Mouse (Mus musculus): ENCODE results near the gene Zfp541. TPM values are rescaled to one million over a fixed set of nuclear protein-coding genes. Genes with fewer than 3 reads are reported as not detected.

The Zfp541 gene
- polyA plus RNA-seq, 1 experiment from 2014 or later: 0.05 TPM

DNA sequence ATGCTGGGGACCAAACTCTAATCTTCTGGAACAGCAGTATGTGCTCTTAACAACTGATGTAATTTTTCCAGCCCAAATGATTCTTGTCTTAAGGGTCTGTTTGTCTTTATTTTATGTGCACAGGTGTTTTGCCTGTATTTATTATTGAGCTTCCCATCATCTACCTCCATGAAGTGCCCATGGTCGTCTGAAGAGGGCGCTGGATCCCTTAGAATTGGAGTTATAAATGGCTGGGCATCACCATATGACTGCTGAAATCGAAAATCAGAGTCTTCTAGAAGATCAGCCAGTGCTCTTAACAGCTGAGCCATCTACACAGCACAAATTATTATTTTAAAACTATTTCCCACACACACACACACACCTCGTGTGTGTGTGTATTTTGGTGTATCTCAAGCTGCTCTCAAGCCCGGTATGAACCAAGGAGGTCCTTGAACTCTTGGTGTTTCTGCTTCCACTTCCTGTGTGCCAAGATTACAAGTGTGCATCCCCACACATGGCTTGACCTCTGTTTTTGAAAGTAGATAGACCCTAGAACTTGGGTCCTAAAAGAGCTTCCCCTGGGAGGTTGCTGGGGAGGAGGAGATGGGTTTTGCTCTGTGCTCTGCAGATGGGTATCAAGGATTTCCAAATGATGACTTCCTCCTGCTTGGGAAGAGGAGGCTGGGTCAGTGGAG, 5.0 kb upstream of the Zfp541 start:
- Histone ChIP-seq H3K9ac (ENCODE audit: low read length) (no peak overlapping the region), H3K36me3 (ENCODE audit: control insufficient read depth, insufficient read depth, low read length) (no peaks in the 10 kb centered on the region), H3K9me3 (ENCODE audit: control insufficient read depth, low read length) (no peaks in the 10 kb centered on the region), H3K4me2 (replicated peaks; ENCODE audit: low read depth) (no peak overlapping the region), H3K27me3 (ENCODE audit: control insufficient read depth, insufficient read depth, low read length) (no peaks in the 10 kb centered on the region), H3K4me1 (replicated peaks; ENCODE audit: control insufficient read depth, insufficient read depth) (no peaks in the 10 kb centered on the region), H3K4me3 (ENCODE audit: low read depth, low read length) (no peak overlapping the region), H3K27ac (replicated peaks) (peak overlapping the region; percentile 78)
- peak; percentile 63 for TF ChIP-seq CTCF (IDR thresholded peaks at IDR 0.05; ENCODE audit: low read depth)
- no peak for TF ChIP-seq EP300 (optimal IDR thresholded peaks at IDR 0.05)
- WGBS: 24% methylated on average over 5 of the region's 5 CpGs
- peak; percentile 36 for DNase-seq (ENCODE audit: low spot score)
- ATAC-seq (ENCODE audit: low FRiP score, low TSS enrichment): no peak

DNA sequence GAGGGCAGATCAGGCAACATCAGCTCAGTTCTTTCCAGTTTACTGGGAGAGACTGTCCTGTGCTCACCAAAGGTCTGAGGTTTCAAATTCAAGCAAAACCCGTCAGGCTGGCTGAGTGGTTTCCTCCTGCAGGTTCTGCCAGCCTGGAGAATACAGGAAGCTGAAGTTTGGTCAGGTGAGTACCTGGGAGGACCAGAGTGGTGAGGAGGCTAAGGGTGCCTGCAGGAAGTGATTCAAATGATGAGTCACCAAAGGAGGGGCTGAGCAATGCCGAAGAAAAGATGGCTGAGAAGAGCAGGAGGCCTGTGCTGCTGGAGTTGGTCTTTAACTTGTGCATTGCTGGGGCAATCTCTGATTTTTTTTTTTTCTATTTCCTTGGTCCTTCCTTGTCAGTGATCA, 4.5 kb upstream of the Zfp541 start:
- no peak overlapping the region for H3K9ac ChIP-seq (ENCODE audit: low read length)
- ATAC-seq (ENCODE audit: low FRiP score, low TSS enrichment): peak; percentile 82
- no peaks in the 10 kb centered on the region for H3K36me3 ChIP-seq (ENCODE audit: control insufficient read depth, insufficient read depth, low read length)
- H3K27ac ChIP-seq (replicated peaks): peak overlapping the region; percentile 78
- TF ChIP-seq EP300 (optimal IDR thresholded peaks at IDR 0.05) (peak; percentile 70), CTCF (IDR thresholded peaks at IDR 0.05; ENCODE audit: low read depth) (no peak)
- H3K4me3 ChIP-seq (ENCODE audit: low read depth, low read length): no peak overlapping the region
- peak; percentile 66 for DNase-seq (ENCODE audit: low spot score)
- H3K27me3 ChIP-seq (ENCODE audit: control insufficient read depth, insufficient read depth, low read length): no peaks in the 10 kb centered on the region
- H3K4me2 ChIP-seq (replicated peaks; ENCODE audit: low read depth): no peak overlapping the region
- H3K9me3 ChIP-seq (ENCODE audit: control insufficient read depth, low read length): no peaks in the 10 kb centered on the region
- no peaks in the 10 kb centered on the region for H3K4me1 ChIP-seq (replicated peaks; ENCODE audit: control insufficient read depth, insufficient read depth)
- WGBS: 17% methylated on average over 2 of the region's 2 CpGs

DNA sequence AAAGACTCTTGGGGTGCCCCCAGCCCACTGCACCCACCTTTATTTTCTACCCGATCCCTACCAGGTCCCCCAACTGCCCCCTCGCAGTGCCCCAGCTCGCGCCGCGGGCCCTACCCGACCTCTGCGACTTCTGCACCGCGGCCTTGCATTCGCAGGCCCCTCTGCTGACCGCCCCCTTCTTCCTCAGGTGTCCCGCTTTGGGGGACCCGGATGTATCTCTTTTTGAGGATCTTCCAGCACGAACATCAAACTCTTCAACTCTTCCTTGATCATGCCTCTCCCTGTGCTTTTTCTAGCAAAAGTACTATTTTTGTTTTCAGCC, 446 bp downstream of the Zfp541 start:
- no peak for TF ChIP-seq CTCF (IDR thresholded peaks at IDR 0.05; ENCODE audit: low read depth)
- TF ChIP-seq EP300 (optimal IDR thresholded peaks at IDR 0.05): no peak
- Histone ChIP-seq H3K9me3 (ENCODE audit: control insufficient read depth, low read length) (no peaks in the 10 kb centered on the region), H3K4me2 (replicated peaks; ENCODE audit: low read depth) (no peak overlapping the region), H3K27me3 (ENCODE audit: control insufficient read depth, insufficient read depth, low read length) (no peaks in the 10 kb centered on the region), H3K9ac (ENCODE audit: low read length) (no peak overlapping the region), H3K27ac (replicated peaks) (no peak overlapping the region), H3K4me3 (ENCODE audit: low read depth, low read length) (no peak overlapping the region), H3K36me3 (ENCODE audit: control insufficient read depth, insufficient read depth, low read length) (no peaks in the 10 kb centered on the region), H3K4me1 (replicated peaks; ENCODE audit: control insufficient read depth, insufficient read depth) (no peaks in the 10 kb centered on the region)
- 73% methylated on average over 15 of the region's 15 CpGs for WGBS
- ATAC-seq (ENCODE audit: low FRiP score, low TSS enrichment) (no peak), DNase-seq (ENCODE audit: low spot score) (no peak)

GRCm38 (mm10) chr7:16063490-16063889, 1.9 kb downstream of the Zfp541 start:
- Histone ChIP-seq H3K36me3 (ENCODE audit: control insufficient read depth, insufficient read depth, low read length) (no peaks in the 10 kb centered on the region), H3K9ac (ENCODE audit: low read length) (no peak overlapping the region), H3K4me2 (replicated peaks; ENCODE audit: low read depth) (no peak overlapping the region), H3K4me3 (ENCODE audit: low read depth, low read length) (no peak overlapping the region), H3K4me1 (replicated peaks; ENCODE audit: control insufficient read depth, insufficient read depth) (no peaks in the 10 kb centered on the region), H3K27ac (replicated peaks) (no peak overlapping the region), H3K27me3 (ENCODE audit: control insufficient read depth, insufficient read depth, low read length) (no peaks in the 10 kb centered on the region), H3K9me3 (ENCODE audit: control insufficient read depth, low read length) (no peaks in the 10 kb centered on the region)
- no peak for DNase-seq (ENCODE audit: low spot score)
- 34% methylated on average over 4 of the region's 4 CpGs for WGBS
- no peak for ATAC-seq (ENCODE audit: low FRiP score, low TSS enrichment)
- no peak for TF ChIP-seq EP300 (optimal IDR thresholded peaks at IDR 0.05)
- peak; percentile 56 for TF ChIP-seq CTCF (IDR thresholded peaks at IDR 0.05; ENCODE audit: low read depth)

DNA sequence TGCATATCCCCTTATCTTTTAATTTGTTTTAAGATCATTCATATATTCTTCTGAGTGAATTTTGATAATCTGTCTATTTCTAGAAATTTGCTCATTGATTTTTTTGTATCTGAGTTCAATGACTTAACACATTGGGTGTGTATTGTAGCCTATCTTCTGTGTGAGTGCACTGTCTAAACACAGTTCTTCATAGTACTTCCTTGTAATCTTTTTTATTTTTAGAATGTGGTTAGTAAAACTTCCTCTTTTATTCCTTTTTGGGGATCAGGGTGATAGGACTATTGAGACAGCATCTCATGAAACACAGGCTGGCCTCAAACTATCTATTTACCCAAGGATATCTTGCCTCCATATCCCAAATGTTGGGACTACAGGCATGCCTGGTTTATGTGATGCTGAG, 9.2 kb downstream of the Zfp541 start:
- H3K27ac ChIP-seq (replicated peaks): no peak overlapping the region
- no peak overlapping the region for H3K4me2 ChIP-seq (replicated peaks; ENCODE audit: low read depth)
- H3K36me3 ChIP-seq (ENCODE audit: control insufficient read depth, insufficient read depth, low read length): no peaks in the 10 kb centered on the region
- H3K4me1 ChIP-seq (replicated peaks; ENCODE audit: control insufficient read depth, insufficient read depth): no peaks in the 10 kb centered on the region
- ATAC-seq (ENCODE audit: low FRiP score, low TSS enrichment) (no peak), DNase-seq (ENCODE audit: low spot score) (no peak)
- no peaks in the 10 kb centered on the region for H3K27me3 ChIP-seq (ENCODE audit: control insufficient read depth, insufficient read depth, low read length)
- H3K4me3 ChIP-seq (ENCODE audit: low read depth, low read length): no peak overlapping the region
- H3K9ac ChIP-seq (ENCODE audit: low read length): no peak overlapping the region
- TF ChIP-seq EP300 (optimal IDR thresholded peaks at IDR 0.05) (no peak), CTCF (IDR thresholded peaks at IDR 0.05; ENCODE audit: low read depth) (no peak)
- H3K9me3 ChIP-seq (ENCODE audit: control insufficient read depth, low read length): no peaks in the 10 kb centered on the region

- peak; percentile 18 for DNase-seq (ENCODE audit: low spot score)
- no peaks in the 10 kb centered on the region for H3K27me3 ChIP-seq (ENCODE audit: control insufficient read depth, insufficient read depth, low read length)
- no peak overlapping the region for H3K4me3 ChIP-seq (ENCODE audit: low read depth, low read length)
- 78% methylated on average over 6 of the region's 6 CpGs for WGBS
- no peaks in the 10 kb centered on the region for H3K4me1 ChIP-seq (replicated peaks; ENCODE audit: control insufficient read depth, insufficient read depth)
- H3K27ac ChIP-seq (replicated peaks): no peak overlapping the region
- no peak for TF ChIP-seq CTCF (IDR thresholded peaks at IDR 0.05; ENCODE audit: low read depth)
- TF ChIP-seq EP300 (optimal IDR thresholded peaks at IDR 0.05): no peak
- H3K9me3 ChIP-seq (ENCODE audit: control insufficient read depth, low read length): no peaks in the 10 kb centered on the region
- no peaks in the 10 kb centered on the region for H3K36me3 ChIP-seq (ENCODE audit: control insufficient read depth, insufficient read depth, low read length)
- H3K4me2 ChIP-seq (replicated peaks; ENCODE audit: low read depth): no peak overlapping the region
- ATAC-seq (ENCODE audit: low FRiP score, low TSS enrichment): peak; percentile 80
- H3K9ac ChIP-seq (ENCODE audit: low read length): no peak overlapping the region
Measured at GRCm38 (mm10) chr7:16071906-16072305, 10.3 kb downstream of the Zfp541 start.

Measured in stomach, postnatal 0 days (tissue).